Mouse (Mus musculus) forebrain, embryonic 15.5 days (tissue): ENCODE measurements at regions not wholly inside any gene's neighbourhood (a gene's known extent, or its start where the extent isn't known, plus 50 kb on each side); places are given as distances from the start of the nearest gene placed in this dataset.

Experiments used
- ATAC-seq: fragments of 200-750 bp; cut with Nextera tagmentation; replicated peaks from 2 replicates; pipeline ENCODE4 v1.8.0; 2017; ENCODE audit warnings: mild to moderate bottlenecking, moderate TSS enrichment, moderate library complexity
- H3K27ac ChIP-seq: fragments of 300-500 bp; sonication (generic); replicated peaks from 2 replicates; pipeline ENCODE4 v1.5.1; 2015; ENCODE audit warnings: mild to moderate bottlenecking, inconsistent platforms
- H3K27me3 ChIP-seq: fragments of 300-500 bp; sonication (generic); 2 replicates; pipeline ENCODE4 v1.6.1; 2015; ENCODE audit warnings: inconsistent platforms
- H3K36me3 ChIP-seq: fragments of 300-500 bp; sonication (generic); 2 replicates; pipeline ENCODE4 v1.6.1; 2015; ENCODE audit warnings: mild to moderate bottlenecking, inconsistent platforms
- H3K4me1 ChIP-seq: fragments of 300-500 bp; sonication (generic); 2 replicates; pipeline ENCODE4 v1.6.1; 2015; ENCODE audit warnings: inconsistent platforms
- H3K4me2 ChIP-seq: fragments of 300-500 bp; sonication (generic); replicated peaks from 2 replicates; pipeline ENCODE4 v1.6.1; 2015; ENCODE audit warnings: mild to moderate bottlenecking, inconsistent platforms
- H3K4me3 ChIP-seq: fragments of 300-500 bp; sonication (generic); 2 replicates; pipeline ENCODE4 v1.5.1; 2015; ENCODE audit warnings: mild to moderate bottlenecking, inconsistent platforms
- H3K9ac ChIP-seq: fragments of 300-500 bp; sonication (generic); replicated peaks from 2 replicates; pipeline ENCODE4 v1.6.1; 2015; ENCODE audit warnings: mild to moderate bottlenecking, inconsistent platforms
- H3K9me3 ChIP-seq: fragments of 300-500 bp; sonication (generic); 2 replicates; pipeline ENCODE4 v1.6.1; 2016; ENCODE audit warnings: inconsistent platforms
- WGBS: fragments of 180-500 bp; shearing (Covaris S2); methylation state at CpG from one replicate; pipeline ENCODE4 v1.1.7; 2015; ENCODE audit warnings: mixed read lengths; 5-methylcytosine and 5-hydroxymethylcytosine counted together

DNA sequence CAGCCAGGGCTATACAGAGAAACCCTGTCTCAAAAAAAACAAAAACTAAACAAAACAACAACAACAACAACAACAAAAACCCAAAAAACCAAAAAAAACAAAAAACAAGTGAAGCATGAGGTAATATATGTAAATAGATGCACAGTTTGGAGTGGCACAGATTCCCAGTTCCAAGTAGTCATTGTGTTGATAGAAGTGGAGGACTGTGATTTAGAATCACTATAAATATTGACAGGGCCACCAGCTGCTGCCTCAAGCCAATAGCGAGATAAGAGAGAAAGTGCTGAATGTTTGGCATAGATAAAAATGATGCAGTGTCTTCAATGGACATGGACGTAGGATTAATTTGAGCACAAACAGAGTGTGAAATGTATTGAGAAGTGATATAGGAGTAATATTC is 266.9 kb upstream of the Cntnap5a start:
- H3K9me3 ChIP-seq, result no peaks in the 10 kb centered on the region
- H3K27me3 ChIP-seq, result no peaks in the 10 kb centered on the region
- no peak overlapping the region for H3K4me2 ChIP-seq
- no peak overlapping the region for H3K4me3 ChIP-seq
- no peaks in the 10 kb centered on the region for H3K36me3 ChIP-seq
- H3K4me1 ChIP-seq, result no peaks in the 10 kb centered on the region
- H3K27ac ChIP-seq, result no peak overlapping the region
- WGBS, result 51% methylated on average over 2 of the region's 2 CpGs
- 0 out of 2 replicates have a peak, but pooled peaks have one; percentile 43 for ATAC-seq
- no peak overlapping the region for H3K9ac ChIP-seq

DNA sequence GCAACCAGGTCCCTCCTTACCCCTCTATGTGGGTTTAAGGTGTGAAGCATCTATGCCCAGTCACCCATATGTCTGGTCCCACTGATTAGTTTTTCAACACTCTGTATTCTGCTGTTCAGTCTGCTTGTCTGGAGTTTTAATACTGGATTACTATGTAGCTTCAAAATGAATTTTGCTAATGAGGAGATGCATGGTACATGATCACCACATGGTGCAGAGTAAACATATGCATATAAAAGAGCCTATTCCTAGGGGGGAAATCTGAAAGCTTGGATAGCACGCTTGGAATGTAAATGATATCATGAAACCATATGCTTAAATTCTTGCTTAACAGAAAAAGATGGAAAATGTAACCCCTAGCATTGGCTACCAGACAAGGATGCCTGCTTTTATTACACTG is 262.1 kb upstream of the Cntnap5a start:
- peak; percentile 91 for ATAC-seq
- H3K9ac ChIP-seq, result no peak overlapping the region
- no peak overlapping the region for H3K4me3 ChIP-seq
- H3K27ac ChIP-seq, result 0 out of 2 replicates have a peak overlapping the region, but pooled peaks have one; percentile 43
- H3K27me3 ChIP-seq, result no peaks in the 10 kb centered on the region
- no peaks in the 10 kb centered on the region for H3K36me3 ChIP-seq
- WGBS, result 68% methylated on average over 1 of the region's 1 CpGs
- no peaks in the 10 kb centered on the region for H3K9me3 ChIP-seq
- no peaks in the 10 kb centered on the region for H3K4me1 ChIP-seq
- no peak overlapping the region for H3K4me2 ChIP-seq

DNA sequence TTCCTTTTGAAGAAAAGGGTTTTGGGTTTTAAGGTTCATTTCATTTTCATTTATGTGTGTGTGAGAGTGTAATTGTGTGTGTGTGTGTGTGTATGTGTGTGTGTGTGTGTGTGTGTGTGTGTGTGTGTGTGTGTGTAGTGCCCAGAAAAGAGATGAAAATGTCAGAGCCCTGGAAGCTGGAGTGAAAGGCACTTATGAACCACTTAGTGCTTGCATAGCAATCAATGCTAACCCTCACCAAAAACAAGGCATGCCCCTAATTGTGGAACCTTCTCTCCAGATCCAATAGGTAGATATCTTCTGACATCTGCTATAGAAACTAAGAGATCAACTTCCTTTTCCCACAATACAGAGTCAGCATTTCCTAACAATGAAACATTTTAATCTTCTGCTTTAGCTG is 261.6 kb upstream of the Cntnap5a start:
- Histone ChIP-seq H3K36me3 (no peaks in the 10 kb centered on the region), H3K4me2 (no peak overlapping the region), H3K27me3 (no peaks in the 10 kb centered on the region), H3K27ac (no peak overlapping the region), H3K4me1 (no peaks in the 10 kb centered on the region), H3K9me3 (no peaks in the 10 kb centered on the region), H3K9ac (no peak overlapping the region), H3K4me3 (no peak overlapping the region)
- ATAC-seq, result 0 out of 2 replicates have a peak, but pooled peaks have one; percentile 8
